ENCODE assay signal across 19 mouse cellular contexts in the genomic region with DNA sequence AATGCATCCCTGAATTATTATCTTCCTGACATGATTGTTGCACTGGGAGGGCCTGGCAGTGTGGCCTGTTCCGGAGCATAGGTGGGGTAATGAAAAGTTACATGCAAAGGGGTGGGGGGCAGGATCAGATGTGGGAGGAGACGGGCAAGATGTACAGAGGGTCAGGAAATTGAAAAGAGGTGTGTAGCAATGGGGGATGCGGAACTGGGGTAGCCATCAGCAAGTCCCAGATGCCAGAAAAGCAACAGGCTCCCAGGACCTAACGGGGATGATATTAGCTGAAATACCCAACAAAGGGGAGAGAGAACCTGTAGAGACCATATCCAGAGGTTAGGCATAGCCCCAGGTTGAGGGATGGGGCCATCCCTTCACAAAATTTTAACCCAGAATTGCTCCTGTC.
"Had no signal": no experiment of that assay in that cellular context is flagged by ENCODE, and none has a peak within 500 bp of the region (broad histone marks: within the 10 kb centered on the region; RNA-seq: fewer than 3 reads in every experiment).

No protein-coding gene starts in this region.

- DNase-seq: cerebellum, adult 9-10 months; cerebellum, adult 9-11 months; cerebellum, postnatal 10 days; cerebellum, postnatal 14 days; cerebellum, postnatal 25 days; cerebellum, postnatal 36 days; embryo, embryonic 11 days; forebrain, postnatal 0 days; gastrocnemius, adult 2 months; gastrocnemius, postnatal 10 days; gastrocnemius, postnatal 14 days; gastrocnemius, postnatal 25 days; gastrocnemius, postnatal 36 days; heart, adult 18-20 months; heart, adult 2 months had no signal

- ATAC-seq: forebrain, embryonic 13.5 days; forebrain, embryonic 14.5 days; forebrain, embryonic 15.5 days; forebrain, embryonic 16.5 days; forebrain, postnatal 0 days had no signal
